Mouse (Mus musculus): ENCODE data around the gene Akap7. TPM values are rescaled to one million over a fixed set of nuclear protein-coding genes. Genes with fewer than 3 reads are reported as not detected.

The Akap7 gene
- polyA plus RNA-seq, 1 experiment: 12.2 TPM

GRCm38 (mm10) chr10:25158651-25159050, 149.0 kb downstream of the Akap7 start:
- 82% methylated on average over 5 of the region's 5 CpGs for WGBS
- TF ChIP-seq POLR2A (IDR thresholded peaks at IDR 0.05; ENCODE audit: borderline replicate concordance, extremely low read depth, low read depth, low read length) (no peak), CTCF (IDR thresholded peaks at IDR 0.05; ENCODE audit: insufficient read depth, low read length) (no peak)
- Histone ChIP-seq H3K4me1 (ENCODE audit: control insufficient read depth, insufficient read depth, low read length) (no peaks in the 10 kb centered on the region), H3K4me3 (replicated peaks; ENCODE audit: extremely low read depth, low read depth, low read length) (no peak overlapping the region)
- no peak for DNase-seq

- TF ChIP-seq POLR2A (IDR thresholded peaks at IDR 0.05; ENCODE audit: borderline replicate concordance, extremely low read depth, low read depth, low read length) (no peak), CTCF (IDR thresholded peaks at IDR 0.05; ENCODE audit: insufficient read depth, low read length) (no peak)
- no peak overlapping the region for H3K4me3 ChIP-seq (replicated peaks; ENCODE audit: extremely low read depth, low read depth, low read length)
- H3K4me1 ChIP-seq (ENCODE audit: control insufficient read depth, insufficient read depth, low read length): no peaks in the 10 kb centered on the region; the same call in 1 of the 2 replicates
- DNase-seq: no peak
Observed at GRCm38 (mm10) chr10:25157339-25157738, 150.3 kb downstream of the Akap7 start.

- 76% methylated on average over 6 of the region's 6 CpGs for WGBS
- TF ChIP-seq CTCF (IDR thresholded peaks at IDR 0.05; ENCODE audit: insufficient read depth, low read length): no peak
- no peak for TF ChIP-seq POLR2A (IDR thresholded peaks at IDR 0.05; ENCODE audit: borderline replicate concordance, extremely low read depth, low read depth, low read length)
- DNase-seq: no peak
- no peak overlapping the region for H3K4me3 ChIP-seq (replicated peaks; ENCODE audit: extremely low read depth, low read depth, low read length)
- no peaks in the 10 kb centered on the region; the same call in 1 of the 2 replicates for H3K4me1 ChIP-seq (ENCODE audit: control insufficient read depth, insufficient read depth, low read length)
Observed at GRCm38 (mm10) chr10:25154225-25154624, 153.4 kb downstream of the Akap7 start.

GRCm38 (mm10) chr10:25151172-25151800, 156.4 kb downstream of the Akap7 start:
- no peak for DNase-seq
- no peaks in the 10 kb centered on the region; the same call in 1 of the 2 replicates for H3K4me1 ChIP-seq (ENCODE audit: control insufficient read depth, insufficient read depth, low read length)
- no peak for TF ChIP-seq POLR2A (IDR thresholded peaks at IDR 0.05; ENCODE audit: borderline replicate concordance, extremely low read depth, low read depth, low read length)
- TF ChIP-seq CTCF (IDR thresholded peaks at IDR 0.05; ENCODE audit: insufficient read depth, low read length): no peak
- no peak overlapping the region for H3K4me3 ChIP-seq (replicated peaks; ENCODE audit: extremely low read depth, low read depth, low read length)
- 85% methylated on average over 7 of the region's 7 CpGs for WGBS

- 78% methylated on average over 12 of the region's 12 CpGs for WGBS
- no peak for DNase-seq
- TF ChIP-seq POLR2A (IDR thresholded peaks at IDR 0.05; ENCODE audit: borderline replicate concordance, extremely low read depth, low read depth, low read length) (no peak), CTCF (IDR thresholded peaks at IDR 0.05; ENCODE audit: insufficient read depth, low read length) (no peak)
- no peak overlapping the region for H3K4me3 ChIP-seq (replicated peaks; ENCODE audit: extremely low read depth, low read depth, low read length)
- no peaks in the 10 kb centered on the region; the same call in 1 of the 2 replicates for H3K4me1 ChIP-seq (ENCODE audit: control insufficient read depth, insufficient read depth, low read length)
Observed at GRCm38 (mm10) chr10:25145851-25146250, 161.8 kb downstream of the Akap7 start.

GRCm38 (mm10) chr10:25144787-25145761, 162.6 kb downstream of the Akap7 start:
- H3K4me3 ChIP-seq (replicated peaks; ENCODE audit: extremely low read depth, low read depth, low read length): no peak overlapping the region

GRCm38 (mm10) chr10:25141781-25142180, 165.9 kb downstream of the Akap7 start:
- no peak for DNase-seq
- TF ChIP-seq POLR2A (IDR thresholded peaks at IDR 0.05; ENCODE audit: borderline replicate concordance, extremely low read depth, low read depth, low read length): no peak
- no peak for TF ChIP-seq CTCF (IDR thresholded peaks at IDR 0.05; ENCODE audit: insufficient read depth, low read length)
- H3K4me3 ChIP-seq (replicated peaks; ENCODE audit: extremely low read depth, low read depth, low read length): no peak overlapping the region
- WGBS: 77% methylated on average over 1 of the region's 1 CpGs
- H3K4me1 ChIP-seq (ENCODE audit: control insufficient read depth, insufficient read depth, low read length): no peaks in the 10 kb centered on the region; the same call in none of the 2 replicates

More at GRCm38 (mm10) chr10:25144787-25145761, 162.6 kb downstream of the Akap7 start:
- 77% methylated on average over 18 of the region's 18 CpGs for WGBS
- no peak for DNase-seq
- TF ChIP-seq CTCF (IDR thresholded peaks at IDR 0.05; ENCODE audit: insufficient read depth, low read length) (no peak), POLR2A (IDR thresholded peaks at IDR 0.05; ENCODE audit: borderline replicate concordance, extremely low read depth, low read depth, low read length) (no peak)
- no peaks in the 10 kb centered on the region; the same call in none of the 2 replicates for H3K4me1 ChIP-seq (ENCODE audit: control insufficient read depth, insufficient read depth, low read length)

GRCm38 (mm10) chr10:25140155-25140755, 167.4 kb downstream of the Akap7 start:
- no peak for DNase-seq
- TF ChIP-seq POLR2A (IDR thresholded peaks at IDR 0.05; ENCODE audit: borderline replicate concordance, extremely low read depth, low read depth, low read length) (no peak), CTCF (IDR thresholded peaks at IDR 0.05; ENCODE audit: insufficient read depth, low read length) (no peak)
- H3K4me1 ChIP-seq (ENCODE audit: control insufficient read depth, insufficient read depth, low read length): no peaks in the 10 kb centered on the region; the same call in none of the 2 replicates
- 34% methylated on average over 14 of the region's 14 CpGs for WGBS
- H3K4me3 ChIP-seq (replicated peaks; ENCODE audit: extremely low read depth, low read depth, low read length): no peak overlapping the region

- no peak for DNase-seq
- TF ChIP-seq CTCF (IDR thresholded peaks at IDR 0.05; ENCODE audit: insufficient read depth, low read length) (no peak), POLR2A (IDR thresholded peaks at IDR 0.05; ENCODE audit: borderline replicate concordance, extremely low read depth, low read depth, low read length) (no peak)
- 81% methylated on average over 1 of the region's 1 CpGs for WGBS
- H3K4me3 ChIP-seq (replicated peaks; ENCODE audit: extremely low read depth, low read depth, low read length): no peak overlapping the region
- no peaks in the 10 kb centered on the region for H3K4me1 ChIP-seq (ENCODE audit: control insufficient read depth, insufficient read depth, low read length)
Observed at GRCm38 (mm10) chr10:25133581-25133980, 174.1 kb downstream of the Akap7 start.

Measured in lung, adult 2 months (tissue).